Comparison of ENCODE assay signal across 8 mouse cellular contexts in genomic region chr16:31591565-31591964, GRCm38 (mm10).
DNase-seq lines count a peak whose midpoint lies in the region; ATAC-seq and TF ChIP-seq lines count a peak whose summit lies in the region.

No protein-coding gene starts in this region.

- no peaks in the 10 kb centered on the region for H3K36me3 ChIP-seq in lung, embryonic 16.5 days (ENCODE audit: control insufficient read depth, insufficient read depth, low read length)
- H3K36me3 ChIP-seq in limb, embryonic 11.5 days (ENCODE audit: control insufficient read depth, insufficient read depth, low read length), result no peaks in the 10 kb centered on the region
- H3K36me3 ChIP-seq in stomach, postnatal 0 days (ENCODE audit: control insufficient read depth, insufficient read depth, low read length), result no peaks in the 10 kb centered on the region

- no peak for TF ChIP-seq EP300 in stomach, postnatal 0 days (optimal IDR thresholded peaks at IDR 0.05)

- no peaks in the 10 kb centered on the region for H3K27me3 ChIP-seq in lung, embryonic 16.5 days (ENCODE audit: control insufficient read depth, insufficient read depth, low read depth, low read length)
- no peaks in the 10 kb centered on the region for H3K27me3 ChIP-seq in limb, embryonic 11.5 days (ENCODE audit: control insufficient read depth, insufficient read depth, low read length)
- no peaks in the 10 kb centered on the region for H3K27me3 ChIP-seq in stomach, postnatal 0 days (ENCODE audit: control insufficient read depth, insufficient read depth, low read length)

- peaks cover 19% of the 10 kb centered on the region for H3K4me1 ChIP-seq in lung, embryonic 16.5 days (replicated peaks; ENCODE audit: control insufficient read depth, insufficient read depth, low read length)
- peaks cover 22% of the 10 kb centered on the region for H3K4me1 ChIP-seq in limb, embryonic 11.5 days (ENCODE audit: control insufficient read depth, insufficient read depth, low read length)
- peaks cover 6% of the 10 kb centered on the region for H3K4me1 ChIP-seq in stomach, postnatal 0 days (replicated peaks; ENCODE audit: control insufficient read depth, insufficient read depth)

- peak overlapping the region; percentile 12; the same call in 1 of the 2 replicates for H3K4me3 ChIP-seq in lung, embryonic 16.5 days (ENCODE audit: low read length)
- no peak overlapping the region for H3K4me3 ChIP-seq in limb, embryonic 11.5 days (ENCODE audit: low read depth, low read length)
- no peak overlapping the region for H3K4me3 ChIP-seq in stomach, postnatal 0 days (ENCODE audit: low read depth, low read length)

- 55% methylated on average over 3 of the region's 3 CpGs for WGBS in lung, embryonic 16.5 days
- WGBS in limb, embryonic 11.5 days, result 27% methylated on average over 3 of the region's 3 CpGs
- 74% methylated on average over 3 of the region's 3 CpGs for WGBS in stomach, postnatal 0 days

- 0 out of 2 replicates have a peak overlapping the region, but pooled peaks have one; percentile 21 for H3K9ac ChIP-seq in lung, embryonic 16.5 days (ENCODE audit: low read length)
- no peak overlapping the region for H3K9ac ChIP-seq in limb, embryonic 11.5 days (ENCODE audit: low read length)
- no peak overlapping the region for H3K9ac ChIP-seq in stomach, postnatal 0 days (ENCODE audit: low read length)

- ATAC-seq in lung, embryonic 16.5 days (ENCODE audit: low read depth), result peak; percentile 12
- ATAC-seq in limb, embryonic 11.5 days (ENCODE audit: insufficient number of reproducible peaks, low FRiP score, low TSS enrichment, low read depth), result peak; percentile 70; the same call in 1 of the 2 replicates
- ATAC-seq in stomach, postnatal 0 days (ENCODE audit: low FRiP score, low TSS enrichment), result 0 out of 2 replicates have a peak, but pooled peaks have one; percentile 6

- peak overlapping the region; percentile 41 for H3K4me2 ChIP-seq in lung, embryonic 16.5 days (ENCODE audit: low read depth, low read length)
- no peak overlapping the region for H3K4me2 ChIP-seq in limb, embryonic 11.5 days (ENCODE audit: low read depth, severe bottlenecking)
- no peak overlapping the region for H3K4me2 ChIP-seq in stomach, postnatal 0 days (replicated peaks; ENCODE audit: low read depth)

- no peak for TF ChIP-seq CTCF in stomach, postnatal 0 days (IDR thresholded peaks at IDR 0.05; ENCODE audit: low read depth)

- H3K27ac ChIP-seq in lung, embryonic 16.5 days (ENCODE audit: low read length), result peak overlapping the region; percentile 90
- peak overlapping the region; percentile 72 for H3K27ac ChIP-seq in limb, embryonic 11.5 days (replicated peaks; ENCODE audit: low read depth, low read length)
- no peak overlapping the region; the same call in 1 of the 2 replicates for H3K27ac ChIP-seq in stomach, postnatal 0 days (replicated peaks)

- H3K9me3 ChIP-seq in lung, embryonic 16.5 days (ENCODE audit: control insufficient read depth, low read length), result no peaks in the 10 kb centered on the region
- H3K9me3 ChIP-seq in limb, embryonic 11.5 days (ENCODE audit: control insufficient read depth, low read length), result no peaks in the 10 kb centered on the region
- no peaks in the 10 kb centered on the region for H3K9me3 ChIP-seq in stomach, postnatal 0 days (ENCODE audit: control insufficient read depth, low read length)

- DNase-seq in embryo, embryonic 11 days, result peak; percentile 29
- DNase-seq in embryo, embryonic 10 days (ENCODE audit: low spot score), result no peak
- DNase-seq in lung, postnatal 25 days (ENCODE audit: low spot score), result no peak
- no peak for DNase-seq in limb, embryonic 11.5 days (ENCODE audit: low spot score)
- DNase-seq in stomach, postnatal 0 days (ENCODE audit: low spot score), result no peak
- no peak for DNase-seq in frontal cortex, postnatal 25 days (ENCODE audit: low spot score in 2 of 2)
- DNase-seq in ovary, adult 18-20 months (ENCODE audit: low spot score), result no peak

Comparison
In these comparisons a context has a peak if more than half of its experiments do, and no peak if none do; other contexts are left out.
1. ATAC-seq: peak in every context shown above with its lines; median percentile 70 in limb, embryonic 11.5 days; 12 in lung, embryonic 16.5 days; 6 in stomach, postnatal 0 days.